Mouse (Mus musculus) forebrain, embryonic 12.5 days (tissue): ENCODE measurements around the gene Mfsd14a. TPM values are rescaled to one million over a fixed set of nuclear protein-coding genes. Genes with fewer than 3 reads are reported as not detected.
A peak's percentile ranks its signal among the peaks of the same experiment; 100 is the strongest.

ENCODE experiments used
- ATAC-seq: fragments of 200-750 bp; cut with Nextera tagmentation; 2 replicates; pipeline ENCODE4 v1.8.0; 2017; ENCODE audit warnings: moderate TSS enrichment; ENCODE audit not compliant: low FRiP score
- H3K27ac ChIP-seq: fragments of 300-500 bp; sonication (generic); 2 replicates; pipeline ENCODE4 v1.5.1; 2016; ENCODE audit warnings: mild to moderate bottlenecking
- H3K27me3 ChIP-seq: fragments of 300-500 bp; sonication (generic); 2 replicates; pipeline ENCODE4 v1.6.1; 2016; ENCODE audit warnings: mild to moderate bottlenecking
- H3K36me3 ChIP-seq: fragments of 300-500 bp; sonication (generic); replicated peaks from 2 replicates; pipeline ENCODE4 v1.6.1; 2016; ENCODE audit warnings: mild to moderate bottlenecking
- H3K4me1 ChIP-seq: fragments of 300-500 bp; sonication (generic); 2 replicates; pipeline ENCODE4 v1.6.1; 2016
- H3K4me2 ChIP-seq: fragments of 300-500 bp; sonication (generic); 2 replicates; pipeline ENCODE4 v1.6.1; 2016; ENCODE audit warnings: mild to moderate bottlenecking, moderate library complexity
- H3K4me3 ChIP-seq: fragments of 300-500 bp; sonication (generic); replicated peaks from 2 replicates; pipeline ENCODE4 v1.5.1; 2016; ENCODE audit warnings: mild to moderate bottlenecking
- H3K9ac ChIP-seq: fragments of 300-500 bp; sonication (generic); 2 replicates; pipeline ENCODE4 v1.6.1; 2016; ENCODE audit warnings: mild to moderate bottlenecking
- H3K9me3 ChIP-seq: fragments of 300-500 bp; sonication (generic); 2 replicates; pipeline ENCODE4 v1.6.1; 2016
- WGBS: fragments of 180-500 bp; shearing (Covaris S2); methylation state at CpG from one replicate; pipeline ENCODE4 v1.1.7; 2016; 5-methylcytosine and 5-hydroxymethylcytosine counted together
- polyA plus RNA-seq: library from polyadenylated mRNA; unstranded; fragments of >200 nt; fragmentation: Nextera tagmentation; extraction: Ambion mirVana; gene quantifications from 2 replicates; pipeline ENCODE4 v1.2.1, GENCODE M21; 2016

Gene Mfsd14a
- polyA plus RNA-seq, 1 experiment from 2014 or later: 77.6 TPM

DNA sequence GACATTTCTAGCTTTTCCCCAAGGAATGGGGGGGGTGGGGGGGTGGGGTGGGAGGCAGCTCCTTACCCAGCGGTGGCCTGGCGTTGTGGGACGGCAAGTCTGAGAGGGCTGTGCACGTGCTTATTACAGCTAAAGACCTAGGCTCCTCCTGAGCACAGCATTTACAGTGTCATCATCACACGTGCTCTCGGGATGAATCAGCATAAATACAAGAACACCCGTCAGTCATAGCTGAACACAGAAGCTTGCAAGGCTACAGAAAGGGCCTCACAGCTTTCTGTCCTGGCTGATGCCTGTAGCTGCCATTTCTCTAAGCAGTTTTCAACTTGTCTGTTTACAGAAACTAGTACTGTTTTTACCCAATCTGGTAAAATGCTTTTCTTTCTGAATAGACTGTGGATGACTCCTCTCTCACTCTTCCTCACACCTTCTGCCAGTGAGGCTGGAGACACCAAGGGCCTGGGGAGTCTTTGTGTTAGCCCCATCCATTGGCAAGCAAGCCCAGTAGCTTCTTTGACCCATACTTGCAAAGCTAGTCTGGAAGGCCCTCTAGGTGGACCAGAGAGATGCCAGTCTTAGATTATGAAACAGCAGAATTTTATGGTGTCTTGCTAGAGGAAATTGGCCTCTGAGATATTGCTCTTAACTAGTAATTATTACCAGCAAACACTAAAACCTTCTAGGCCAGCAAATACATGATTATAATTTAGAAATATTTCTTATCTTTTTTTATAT is 41.7 kb downstream of the Mfsd14a start:
- Histone ChIP-seq H3K27me3 (no peaks in the 10 kb centered on the region), H3K27ac (no peak overlapping the region), H3K4me1 (no peaks in the 10 kb centered on the region), H3K36me3 (peaks cover 50% of the 10 kb centered on the region), H3K4me2 (no peak overlapping the region), H3K4me3 (no peak overlapping the region), H3K9ac (no peak overlapping the region), H3K9me3 (no peaks in the 10 kb centered on the region)
- WGBS: 91% methylated on average over 7 of the region's 7 CpGs
- no peak for ATAC-seq

- no peak for ATAC-seq
Measured at GRCm38 (mm10) chr3:116618855-116619254, 43.6 kb downstream of the Mfsd14a start.

GRCm38 (mm10) chr3:116615318-116616068 is 47.0 kb downstream of the Mfsd14a start:
- Histone ChIP-seq H3K9me3 (no peaks in the 10 kb centered on the region), H3K36me3 (peaks cover 60% of the 10 kb centered on the region), H3K4me2 (no peak overlapping the region), H3K9ac (no peak overlapping the region), H3K27me3 (no peaks in the 10 kb centered on the region), H3K4me3 (no peak overlapping the region), H3K27ac (no peak overlapping the region), H3K4me1 (no peaks in the 10 kb centered on the region)
- no peak for ATAC-seq
- 91% methylated on average over 8 of the region's 8 CpGs for WGBS

More at GRCm38 (mm10) chr3:116618855-116619254, 43.6 kb downstream of the Mfsd14a start:
- H3K9ac ChIP-seq: no peak overlapping the region
- WGBS: 87% methylated on average over 6 of the region's 6 CpGs
- H3K4me3 ChIP-seq: no peak overlapping the region
- peaks cover 70% of the 10 kb centered on the region for H3K36me3 ChIP-seq
- no peaks in the 10 kb centered on the region for H3K4me1 ChIP-seq
- no peaks in the 10 kb centered on the region for H3K9me3 ChIP-seq
- no peaks in the 10 kb centered on the region for H3K27me3 ChIP-seq
- no peak overlapping the region for H3K27ac ChIP-seq
- no peak overlapping the region for H3K4me2 ChIP-seq

- Histone ChIP-seq H3K4me3 (no peak within 1 kb of the TSS), H3K9me3 (no peaks in the 10 kb centered on the region), H3K27ac (no peak within 1 kb of the TSS), H3K9ac (no peak within 1 kb of the TSS), H3K4me2 (no peak within 1 kb of the TSS), H3K36me3 (peaks cover 60% of the 10 kb centered on the region), H3K4me1 (no peaks in the 10 kb centered on the region), H3K27me3 (no peaks in the 10 kb centered on the region)
- no peak for ATAC-seq
- WGBS: 87% methylated on average over 10 of the region's 10 CpGs
Measured at GRCm38 (mm10) chr3:116614295-116614892, 48.1 kb downstream of the Mfsd14a start, which contains the start of gene Trmt13. TSS of gene Trmt13 (minus strand) at chr3:116614587.

- peaks cover 19% of the 10 kb centered on the region for H3K36me3 ChIP-seq
- H3K4me3 ChIP-seq: no peak overlapping the region
- H3K27ac ChIP-seq: no peak overlapping the region
- no peaks in the 10 kb centered on the region for H3K9me3 ChIP-seq
- no peak overlapping the region for H3K4me2 ChIP-seq
- no peaks in the 10 kb centered on the region for H3K27me3 ChIP-seq
- no peak for ATAC-seq
- H3K4me1 ChIP-seq: no peaks in the 10 kb centered on the region
- no peak overlapping the region for H3K9ac ChIP-seq
- WGBS: 88% methylated on average over 9 of the region's 9 CpGs
Measured at GRCm38 (mm10) chr3:116604570-116604969, 57.9 kb downstream of the Mfsd14a start.

DNA sequence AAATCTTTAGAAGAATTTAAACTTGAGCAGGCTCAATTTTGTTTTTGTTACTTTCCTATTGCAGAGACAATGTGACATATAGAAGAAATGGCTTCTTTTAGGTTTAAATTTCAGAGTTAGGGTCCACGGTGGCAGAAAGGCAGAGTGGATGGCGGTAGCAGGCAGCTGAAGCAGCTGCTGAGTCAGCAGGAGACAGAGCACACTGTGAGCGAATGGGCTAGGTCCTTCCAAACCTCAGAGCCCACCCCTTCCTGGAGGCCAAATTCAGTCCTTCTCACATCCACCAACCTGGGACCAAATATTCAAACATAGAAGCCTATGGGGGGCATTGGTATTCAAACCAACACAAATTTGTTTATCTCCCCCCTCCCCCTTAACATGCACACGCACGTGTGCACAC is 60.7 kb downstream of the Mfsd14a start:
- ATAC-seq: no peak
- Histone ChIP-seq H3K27ac (no peak overlapping the region), H3K36me3 (no peaks in the 10 kb centered on the region; the same call in none of the 2 replicates), H3K4me1 (no peaks in the 10 kb centered on the region), H3K9ac (no peak overlapping the region), H3K4me2 (no peak overlapping the region), H3K27me3 (no peaks in the 10 kb centered on the region), H3K9me3 (no peaks in the 10 kb centered on the region), H3K4me3 (no peak overlapping the region)
- WGBS: 93% methylated on average over 5 of the region's 5 CpGs

DNA sequence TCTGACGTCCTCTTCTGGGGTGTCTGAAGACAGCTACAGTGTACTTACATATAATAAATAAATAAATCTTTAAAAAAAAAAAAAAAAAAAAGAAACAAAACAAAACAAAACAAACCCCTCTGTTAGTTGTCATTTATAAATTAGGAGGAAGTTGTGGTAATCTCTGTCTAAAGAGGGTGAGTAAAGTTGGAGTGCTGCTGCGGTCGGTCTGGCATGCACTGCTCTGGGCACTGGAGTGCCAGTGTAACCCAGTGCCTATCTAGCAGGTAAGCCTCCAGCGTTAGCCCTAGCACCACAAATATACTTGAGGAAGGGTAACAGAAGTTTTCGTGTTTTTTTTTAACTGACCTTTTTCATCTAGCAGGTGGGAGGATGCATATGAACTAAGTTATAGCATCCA is 61.5 kb downstream of the Mfsd14a start:
- H3K27ac ChIP-seq: no peak overlapping the region
- H3K4me1 ChIP-seq: peaks cover 1% of the 10 kb centered on the region
- H3K27me3 ChIP-seq: no peaks in the 10 kb centered on the region
- no peak overlapping the region for H3K4me3 ChIP-seq
- no peak overlapping the region for H3K9ac ChIP-seq
- no peaks in the 10 kb centered on the region for H3K9me3 ChIP-seq
- H3K36me3 ChIP-seq: no peaks in the 10 kb centered on the region; the same call in none of the 2 replicates
- H3K4me2 ChIP-seq: no peak overlapping the region
- no peak for ATAC-seq
- 93% methylated on average over 5 of the region's 5 CpGs for WGBS

DNA sequence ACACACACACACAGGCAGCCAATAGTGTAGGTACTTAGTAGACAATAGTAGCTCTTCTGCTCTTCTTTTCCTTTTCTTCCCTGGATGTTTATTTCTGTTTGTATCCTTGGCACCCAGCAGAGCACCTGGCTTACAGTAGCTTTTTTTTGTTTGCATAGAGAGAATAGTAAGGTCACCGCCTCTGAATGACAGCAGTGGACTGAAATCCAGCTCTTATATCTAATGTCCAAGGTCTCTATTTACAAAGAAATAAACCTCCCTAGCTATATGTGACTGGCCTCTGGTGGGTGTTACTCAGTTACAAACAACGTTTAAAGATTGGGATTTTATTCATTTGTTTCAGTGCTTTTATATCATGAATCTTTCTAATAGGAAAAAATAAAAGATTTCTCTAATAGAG is 62.8 kb downstream of the Mfsd14a start:
- ATAC-seq: no peak

DNA sequence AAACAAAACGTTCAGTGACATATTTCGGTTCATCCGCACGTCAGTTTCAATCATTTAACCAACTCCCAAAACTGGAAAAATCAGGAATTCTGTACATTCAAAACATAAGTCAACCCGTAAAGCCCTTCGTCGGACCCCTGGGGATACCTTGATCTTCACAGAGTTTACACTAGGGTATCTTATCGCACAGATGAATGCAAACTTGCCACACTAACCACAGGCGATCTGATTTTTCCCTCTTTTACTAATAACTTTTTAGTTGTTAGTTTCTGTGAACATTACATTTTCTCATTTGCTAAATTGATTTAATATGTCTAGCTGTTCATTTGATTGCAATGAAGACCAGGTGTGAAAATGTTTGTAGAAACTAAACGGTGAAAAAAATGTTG is 66.9 kb downstream of the Mfsd14a start:
- Histone ChIP-seq H3K27me3 (no peaks in the 10 kb centered on the region), H3K4me2 (peak overlapping the region; percentile 70), H3K9me3 (no peaks in the 10 kb centered on the region), H3K27ac (no peak overlapping the region), H3K4me1 (peaks cover 12% of the 10 kb centered on the region), H3K36me3 (peaks cover 13% of the 10 kb centered on the region), H3K9ac (peak overlapping the region; percentile 79), H3K4me3 (peak overlapping the region; percentile 84)
- 10% methylated on average over 10 of the region's 10 CpGs for WGBS
- ATAC-seq: no peak

More for the DNA sequence above, 62.8 kb downstream of the Mfsd14a start:
- Histone ChIP-seq H3K9me3 (no peaks in the 10 kb centered on the region), H3K4me2 (no peak overlapping the region), H3K4me3 (no peak overlapping the region), H3K4me1 (peaks cover 6% of the 10 kb centered on the region), H3K9ac (no peak overlapping the region), H3K27ac (no peak overlapping the region), H3K27me3 (no peaks in the 10 kb centered on the region), H3K36me3 (no peaks in the 10 kb centered on the region; the same call in 1 of the 2 replicates)
- 91% methylated on average over 2 of the region's 2 CpGs for WGBS

DNA sequence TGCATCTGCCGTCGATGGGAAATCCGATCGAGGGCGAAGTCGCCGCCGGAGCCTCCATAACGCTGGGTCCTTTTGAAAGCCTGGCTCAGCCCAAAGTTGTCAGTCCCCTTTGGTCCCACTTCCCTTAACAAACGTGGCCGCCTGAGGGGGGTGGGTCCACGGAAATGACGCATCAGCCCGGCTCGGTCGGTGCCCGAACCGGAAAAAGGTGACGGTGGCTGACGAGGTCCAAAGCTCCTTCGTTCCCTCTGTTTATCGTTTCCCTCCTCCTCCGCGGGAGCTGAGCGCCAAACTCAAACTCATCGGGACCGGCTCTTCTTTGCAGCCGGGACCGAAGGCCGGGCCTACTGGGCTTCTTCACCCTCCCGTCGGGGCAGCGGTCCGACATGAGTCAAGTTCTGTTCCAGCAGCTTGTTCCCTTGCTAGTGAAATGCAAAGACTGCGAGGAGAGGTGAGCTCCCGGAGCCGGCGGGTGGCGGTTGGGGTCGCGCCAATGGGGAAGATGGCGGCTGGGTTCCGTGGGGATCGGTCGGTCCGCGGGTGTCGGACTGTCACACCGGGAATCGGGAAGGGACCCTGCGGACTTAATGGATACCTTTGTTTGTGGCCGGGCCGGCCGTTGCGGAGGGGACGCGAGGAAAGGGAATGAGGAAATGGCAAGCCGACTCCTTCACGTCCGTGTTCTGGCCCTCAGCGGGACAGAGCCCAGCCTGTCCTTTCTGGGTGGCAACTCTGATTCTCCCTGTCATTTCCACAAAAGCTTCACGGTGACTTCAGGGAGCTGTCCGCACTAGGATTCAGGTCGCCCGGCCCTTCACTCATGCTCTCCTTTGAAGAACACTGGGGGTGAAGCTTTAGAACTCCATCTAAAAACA is 67.5 kb downstream of the Mfsd14a start, which contains the start of gene Sass6:
Gene Sass6 (plus strand): TSS at position 255 of the 875 bp plus-strand sequence.
- Histone ChIP-seq H3K27me3 (no peaks in the 10 kb centered on the region), H3K27ac (peak within 1 kb of the TSS; percentile 85), H3K4me3 (peak within 1 kb of the TSS; percentile 84), H3K9ac (peak within 1 kb of the TSS; percentile 79), H3K4me1 (peaks cover 12% of the 10 kb centered on the region), H3K9me3 (no peaks in the 10 kb centered on the region), H3K36me3 (peaks cover 19% of the 10 kb centered on the region), H3K4me2 (peak within 1 kb of the TSS; percentile 70)
- ATAC-seq: peak; percentile 98
- WGBS: under 1% methylated on average over 65 of the region's 65 CpGs

DNA sequence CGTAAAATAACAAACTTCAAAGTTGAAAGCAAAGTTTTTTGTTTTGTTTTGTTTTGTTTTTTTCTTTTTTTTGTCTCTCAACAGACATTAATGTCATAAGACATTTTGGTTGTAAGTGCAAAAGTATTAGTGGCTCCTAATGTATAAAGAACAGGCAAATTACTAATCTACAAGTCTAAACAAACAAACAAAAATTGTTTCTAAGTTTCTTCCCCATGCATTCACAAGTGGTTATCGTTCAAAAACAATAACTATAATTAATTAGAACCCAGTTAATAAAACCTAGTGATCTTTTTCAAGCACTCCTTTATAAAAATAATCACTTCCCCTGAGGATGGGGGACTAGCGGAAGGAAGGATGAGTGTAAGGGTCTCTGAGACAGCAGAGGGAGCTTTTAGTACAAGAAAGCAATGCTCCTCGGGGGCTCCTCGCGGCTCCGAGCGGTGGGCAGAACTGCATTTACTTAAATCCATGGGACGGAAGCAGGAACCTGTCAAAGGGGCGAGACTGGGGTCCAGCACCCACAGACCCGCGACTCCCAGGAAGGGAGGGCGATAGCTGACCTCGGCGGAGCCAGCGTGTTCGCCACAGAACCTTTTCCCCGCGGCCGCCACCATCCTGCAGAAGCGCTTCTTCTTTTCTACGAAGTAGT is 68.3 kb downstream of the Mfsd14a start:
- Histone ChIP-seq H3K4me1 (peaks cover 12% of the 10 kb centered on the region), H3K27me3 (no peaks in the 10 kb centered on the region), H3K4me3 (peak overlapping the region; percentile 84), H3K9ac (peak overlapping the region; percentile 79), H3K9me3 (no peaks in the 10 kb centered on the region), H3K36me3 (peaks cover 27% of the 10 kb centered on the region), H3K27ac (peak overlapping the region; percentile 85), H3K4me2 (peak overlapping the region; percentile 53)
- ATAC-seq: peak; percentile 75
- WGBS: 2% methylated on average over 21 of the region's 22 CpGs
